Mouse (Mus musculus): Measurements from ENCODE around the gene Nr1d1. TPM values are rescaled to one million over a fixed set of nuclear protein-coding genes. Genes with fewer than 3 reads are reported as not detected.

Gene Nr1d1
- total RNA-seq (2014; rRNA removed) (4.5 and 6.7 TPM in 2 replicates), polyA plus RNA-seq (2015; fragmentation: Nextera tagmentation; extraction: Ambion mirVana) (10.8 and 11.4 TPM in 2 replicates)

DNA sequence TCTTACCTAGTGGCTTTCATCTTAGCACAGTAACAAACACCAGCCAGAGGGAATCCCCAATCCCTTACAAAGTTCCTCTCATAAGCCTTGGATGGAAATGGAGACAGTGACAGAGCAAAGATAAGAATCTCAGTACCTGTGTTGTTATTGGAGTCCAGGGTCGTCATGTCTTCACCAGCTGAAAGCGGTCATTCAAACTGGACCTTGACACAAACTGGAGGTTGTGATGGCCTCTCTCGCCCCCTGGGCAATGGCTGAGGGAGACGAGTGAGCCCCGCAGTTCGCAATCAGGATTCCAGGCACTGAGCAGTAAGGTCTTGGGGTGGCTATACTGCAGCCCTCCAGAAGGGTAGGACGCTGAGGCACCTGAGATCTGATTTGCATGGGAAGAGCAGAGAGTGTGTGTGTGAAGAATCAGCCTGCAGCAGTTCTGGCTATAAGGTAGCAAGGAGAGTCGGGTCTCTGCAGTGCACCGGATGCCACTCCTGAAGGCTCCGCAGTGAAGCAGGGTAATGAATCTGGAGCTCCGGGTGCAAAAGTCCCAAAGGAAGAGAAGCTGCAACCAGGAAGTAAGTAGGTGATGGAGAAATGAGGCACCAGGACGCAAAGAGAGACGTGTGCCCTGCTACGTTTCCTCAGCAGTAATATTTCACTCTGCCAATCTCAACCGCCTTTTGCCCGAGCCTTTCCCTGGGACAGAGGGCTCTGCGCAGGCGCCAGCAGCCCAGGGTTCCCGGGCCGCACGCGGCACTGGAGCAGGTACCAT lies at the start of gene Nr1d1:
TSS of gene Nr1d1 (minus strand) at position 752 of the 766 bp plus-strand sequence.
- peak; percentile 16 for DNase-seq
- 2% methylated on average over 22 of the region's 22 CpGs for WGBS
- Histone ChIP-seq H3K9ac (peak within 1 kb of the TSS; percentile 56), H3K9me3 (ENCODE audit: low read length) (no peaks in the 10 kb centered on the region), H3K27me3 (ENCODE audit: insufficient read depth, low read length) (no peaks in the 10 kb centered on the region), H3K27ac (ENCODE audit: low read depth, low read length) (peak within 1 kb of the TSS; percentile 87), H3K4me1 (ENCODE audit: insufficient read depth) (peaks cover 26% of the 10 kb centered on the region), H3K4me3 (ENCODE audit: low read depth, low read length) (peak within 1 kb of the TSS; percentile 48), H3K4me2 (ENCODE audit: low read depth) (peak within 1 kb of the TSS; percentile 90), H3K36me3 (ENCODE audit: insufficient read depth) (peaks cover 16% of the 10 kb centered on the region; the same call in 1 of the 2 replicates)
- TF ChIP-seq CTCF (IDR thresholded peaks at IDR 0.05; ENCODE audit: low read depth) = no peak
- ATAC-seq = peak; percentile 30

DNA sequence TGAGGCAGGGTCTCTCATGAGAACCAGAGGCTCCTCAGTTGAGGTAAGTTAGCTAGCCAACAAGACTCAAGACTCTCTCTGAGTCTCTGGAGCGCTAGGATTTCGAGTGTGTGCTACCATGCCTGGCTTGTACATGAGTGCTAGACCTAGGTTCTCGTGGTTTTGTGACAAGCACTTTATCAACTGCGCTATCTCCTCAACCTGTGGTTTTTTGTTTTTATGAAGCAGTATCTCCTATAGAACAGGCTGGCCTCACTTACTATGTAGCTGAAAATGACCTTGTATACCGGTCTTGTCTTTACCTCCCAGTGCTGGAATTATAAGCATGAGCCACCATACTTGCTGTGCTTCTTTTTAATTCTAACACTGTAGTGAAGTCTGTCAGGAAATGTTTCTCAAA lies 45.8 kb upstream of the Nr1d1 start:
- DNase-seq = no peak
- Histone ChIP-seq H3K4me2 (ENCODE audit: low read depth) (no peak overlapping the region), H3K27ac (ENCODE audit: low read depth, low read length) (no peak overlapping the region), H3K9me3 (ENCODE audit: low read length) (no peaks in the 10 kb centered on the region), H3K27me3 (ENCODE audit: insufficient read depth, low read length) (no peaks in the 10 kb centered on the region), H3K4me1 (ENCODE audit: insufficient read depth) (no peaks in the 10 kb centered on the region), H3K4me3 (ENCODE audit: low read depth, low read length) (no peak overlapping the region), H3K9ac (no peak overlapping the region), H3K36me3 (ENCODE audit: insufficient read depth) (peaks cover 78% of the 10 kb centered on the region)
- WGBS = 96% methylated on average over 5 of the region's 5 CpGs
- no peak for TF ChIP-seq CTCF (IDR thresholded peaks at IDR 0.05; ENCODE audit: low read depth)
- ATAC-seq = no peak

GRCm38 (mm10) chr11:98816706-98817239 lies 41.6 kb upstream of the Nr1d1 start:
- DNase-seq = no peak
- TF ChIP-seq CTCF (IDR thresholded peaks at IDR 0.05; ENCODE audit: low read depth) = no peak
- no peaks in the 10 kb centered on the region for H3K27me3 ChIP-seq (ENCODE audit: insufficient read depth, low read length)
- no peaks in the 10 kb centered on the region for H3K9me3 ChIP-seq (ENCODE audit: low read length)
- no peaks in the 10 kb centered on the region for H3K4me1 ChIP-seq (ENCODE audit: insufficient read depth)
- H3K4me3 ChIP-seq (ENCODE audit: low read depth, low read length) = no peak overlapping the region
- 100% methylated on average over 1 of the region's 1 CpGs for WGBS
- H3K27ac ChIP-seq (ENCODE audit: low read depth, low read length) = no peak overlapping the region
- ATAC-seq = no peak
- no peak overlapping the region for H3K4me2 ChIP-seq (ENCODE audit: low read depth)
- no peak overlapping the region for H3K9ac ChIP-seq
- H3K36me3 ChIP-seq (ENCODE audit: insufficient read depth) = peaks cover 59% of the 10 kb centered on the region

DNA sequence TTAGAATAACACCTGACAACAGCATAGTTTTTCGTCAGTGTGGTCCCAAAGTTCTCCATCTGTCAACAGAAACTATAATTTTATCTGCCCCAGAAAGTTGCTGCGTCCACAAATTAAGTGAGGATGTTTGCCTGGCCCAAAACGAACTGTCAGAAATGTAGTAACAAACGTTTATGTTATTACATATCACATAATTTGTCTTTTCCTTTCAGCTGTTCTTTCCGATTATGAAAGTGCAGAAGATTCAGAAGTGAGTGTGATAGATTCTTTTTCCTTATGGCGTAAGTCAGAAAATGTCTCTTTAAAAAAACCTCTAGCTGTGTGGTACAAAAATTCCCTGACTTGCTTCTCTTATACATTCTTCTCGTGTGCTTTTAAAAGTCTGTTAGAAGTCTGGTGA lies 35.6 kb upstream of the Nr1d1 start:
- no peak for DNase-seq
- Histone ChIP-seq H3K4me2 (ENCODE audit: low read depth) (peak overlapping the region; percentile 69), H3K9me3 (ENCODE audit: low read length) (no peaks in the 10 kb centered on the region), H3K27ac (ENCODE audit: low read depth, low read length) (no peak overlapping the region), H3K4me3 (ENCODE audit: low read depth, low read length) (peak overlapping the region; percentile 85), H3K4me1 (ENCODE audit: insufficient read depth) (peaks cover 4% of the 10 kb centered on the region; the same call in 1 of the 2 replicates), H3K36me3 (ENCODE audit: insufficient read depth) (peaks cover 38% of the 10 kb centered on the region), H3K27me3 (ENCODE audit: insufficient read depth, low read length) (no peaks in the 10 kb centered on the region), H3K9ac (peak overlapping the region; percentile 97)
- ATAC-seq = no peak
- 73% methylated on average over 7 of the region's 7 CpGs for WGBS
- TF ChIP-seq CTCF (IDR thresholded peaks at IDR 0.05; ENCODE audit: low read depth) = no peak

DNA sequence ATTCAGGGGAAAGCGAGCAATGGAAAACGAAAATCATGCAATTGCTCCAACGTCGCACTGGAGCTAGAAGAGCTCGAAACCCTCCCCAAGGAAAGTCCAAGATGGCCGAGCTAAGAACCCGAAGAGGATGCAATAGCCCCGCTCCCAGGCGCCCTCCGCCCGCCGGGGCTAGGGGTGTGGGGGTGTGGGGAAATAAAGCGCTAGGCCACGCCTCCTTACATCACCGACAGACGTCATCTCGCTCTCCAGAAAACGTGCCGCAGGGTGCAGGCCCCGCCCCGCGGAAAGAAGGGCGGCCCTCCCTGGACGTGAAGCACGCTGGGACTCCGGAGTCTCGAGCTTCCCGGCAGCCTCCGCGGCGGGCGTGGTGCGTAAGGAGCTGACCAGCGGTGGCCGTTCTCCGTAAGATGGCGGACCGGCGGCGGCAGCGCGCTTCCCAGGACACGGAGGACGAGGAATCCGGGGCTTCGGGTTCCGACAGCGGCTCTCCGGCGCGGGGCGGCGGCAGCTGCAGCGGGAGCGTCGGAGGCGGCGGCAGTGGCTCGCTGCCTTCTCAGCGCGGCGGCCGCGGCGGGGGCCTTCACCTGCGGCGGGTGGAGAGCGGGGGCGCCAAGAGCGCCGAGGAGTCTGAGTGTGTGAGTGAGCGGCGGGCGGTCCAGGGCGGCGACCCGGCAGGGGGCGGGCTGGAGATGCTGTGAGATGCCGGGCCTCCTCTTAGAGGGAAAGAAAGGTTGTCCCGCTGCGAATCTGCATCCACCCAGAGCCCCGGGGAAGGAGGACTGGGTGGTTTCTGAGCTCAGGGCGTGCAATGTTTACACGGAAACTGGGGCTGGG lies 34.5 kb upstream of the Nr1d1 start:
- ATAC-seq (peak; percentile 99), DNase-seq (peak; percentile 99)
- peaks cover 42% of the 10 kb centered on the region for H3K36me3 ChIP-seq (ENCODE audit: insufficient read depth)
- H3K27me3 ChIP-seq (ENCODE audit: insufficient read depth, low read length) = no peaks in the 10 kb centered on the region
- H3K9me3 ChIP-seq (ENCODE audit: low read length) = no peaks in the 10 kb centered on the region
- H3K4me3 ChIP-seq (ENCODE audit: low read depth, low read length) = peak overlapping the region; percentile 85
- H3K9ac ChIP-seq = peak overlapping the region; percentile 97
- peak overlapping the region; percentile 99 for H3K27ac ChIP-seq (ENCODE audit: low read depth, low read length)
- H3K4me1 ChIP-seq (ENCODE audit: insufficient read depth) = peaks cover 4% of the 10 kb centered on the region; the same call in 1 of the 2 replicates
- WGBS = under 1% methylated on average over 71 of the region's 84 CpGs
- H3K4me2 ChIP-seq (ENCODE audit: low read depth) = peak overlapping the region; percentile 69
- peak; percentile 34; the same call in 1 of the 2 replicates for TF ChIP-seq CTCF (IDR thresholded peaks at IDR 0.05; ENCODE audit: low read depth)

DNA sequence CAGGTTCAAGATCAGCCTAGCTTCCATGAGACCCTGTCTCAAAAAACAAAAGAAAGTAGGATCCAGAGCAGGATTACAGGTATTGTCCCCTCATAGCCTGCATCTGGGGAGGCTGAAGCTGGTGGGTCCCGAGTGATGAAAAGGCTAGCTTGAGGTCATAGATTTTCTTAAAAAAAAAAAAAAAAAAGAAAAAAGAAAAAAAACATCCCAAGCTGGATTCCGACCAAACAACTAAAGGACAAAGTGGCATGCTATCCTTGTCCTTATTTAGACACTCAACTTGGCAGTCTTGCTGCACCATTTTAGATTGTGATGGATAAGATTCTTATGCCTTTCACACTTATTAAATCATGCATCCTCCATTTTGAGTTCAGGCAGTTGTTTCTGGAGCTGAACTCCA lies 33.3 kb upstream of the Nr1d1 start:
- Histone ChIP-seq H3K4me2 (ENCODE audit: low read depth) (no peak overlapping the region), H3K27me3 (ENCODE audit: insufficient read depth, low read length) (no peaks in the 10 kb centered on the region), H3K36me3 (ENCODE audit: insufficient read depth) (peaks cover 43% of the 10 kb centered on the region), H3K9ac (no peak overlapping the region), H3K27ac (ENCODE audit: low read depth, low read length) (peak overlapping the region; percentile 99; the same call in 1 of the 2 replicates), H3K4me3 (ENCODE audit: low read depth, low read length) (no peak overlapping the region), H3K9me3 (ENCODE audit: low read length) (no peaks in the 10 kb centered on the region), H3K4me1 (ENCODE audit: insufficient read depth) (peaks cover 4% of the 10 kb centered on the region; the same call in 1 of the 2 replicates)
- WGBS = 69% methylated on average over 2 of the region's 2 CpGs
- ATAC-seq (no peak), DNase-seq (no peak)
- no peak for TF ChIP-seq CTCF (IDR thresholded peaks at IDR 0.05; ENCODE audit: low read depth)

Measured in forebrain, postnatal 0 days (tissue).